Mouse (Mus musculus) forebrain, embryonic 14.5 days (tissue): ENCODE data around the gene Ubl4b. TPM values are rescaled to one million over a fixed set of nuclear protein-coding genes. Genes with fewer than 3 reads are reported as not detected.

Experiments
- ATAC-seq: fragments of 200-750 bp; cut with Nextera tagmentation; 2 replicates; pipeline ENCODE4 v1.8.0; 2017; ENCODE audit warnings: mild to moderate bottlenecking, moderate library complexity
- DNase-seq: peaks from one replicate; pipeline ENCODE4 v3.0.0-alpha.2; 2015; ENCODE audit warnings: low spot score
- H3K27ac ChIP-seq: fragments of 300-500 bp; sonication (generic); 2 replicates; pipeline ENCODE4 v1.5.1; 2014; ENCODE audit warnings: low read depth, mild to moderate bottlenecking, control low read depth, low read length, moderate library complexity
- H3K27me3 ChIP-seq: fragments of 300-500 bp; sonication (generic); replicated peaks from 2 replicates; pipeline ENCODE4 v1.6.1; 2014; ENCODE audit warnings: low read length, control low read depth, mixed read lengths; ENCODE audit not compliant: control insufficient read depth, insufficient read depth
- H3K36me3 ChIP-seq: fragments of 300-500 bp; sonication (generic); 2 replicates; pipeline ENCODE4 v1.6.1; 2014; ENCODE audit warnings: low read length, control low read depth; ENCODE audit not compliant: control insufficient read depth, insufficient read depth
- H3K4me1 ChIP-seq: fragments of 300-500 bp; sonication (generic); 2 replicates; pipeline ENCODE4 v1.6.1; 2014; ENCODE audit warnings: antibody characterized with exemption, low read length, control low read depth; ENCODE audit not compliant: control insufficient read depth, insufficient read depth
- H3K4me2 ChIP-seq: fragments of 300-500 bp; sonication (generic); 2 replicates; pipeline ENCODE4 v1.6.1; 2014; ENCODE audit warnings: mild to moderate bottlenecking, control low read depth, low read length
- H3K4me3 ChIP-seq: fragments of 300-500 bp; sonication (generic); 2 replicates; pipeline ENCODE4 v1.5.1; 2014; ENCODE audit warnings: low read depth, low read length, control low read depth
- H3K9ac ChIP-seq: fragments of 300-500 bp; sonication (generic); 2 replicates; pipeline ENCODE4 v1.6.1; 2014; ENCODE audit warnings: mild to moderate bottlenecking, low read length, control low read depth, moderate library complexity
- H3K9me3 ChIP-seq: fragments of 300-500 bp; sonication (generic); replicated peaks from 2 replicates; pipeline ENCODE4 v1.6.1; 2016; ENCODE audit warnings: low read length, control low read depth, mixed read lengths; ENCODE audit not compliant: control insufficient read depth
- whole genome bisulfite sequencing: fragments of 180-500 bp; shearing (Covaris S2); extraction: QIAGEN DNeasy Blood & Tissue Kit; methylation state at CpG from one replicate; pipeline ENCODE4 v1.1.7; 2014; 5-methylcytosine and 5-hydroxymethylcytosine counted together
- polyA plus RNA-seq: library from polyadenylated mRNA; unstranded; fragments of >200 nt; fragmentation: Nextera tagmentation; extraction: Ambion mirVana; gene quantifications from 2 replicates; pipeline ENCODE4 v1.2.1, GENCODE M21; 2014

Gene Ubl4b
- not detected in 2 replicates for polyA plus RNA-seq

DNA sequence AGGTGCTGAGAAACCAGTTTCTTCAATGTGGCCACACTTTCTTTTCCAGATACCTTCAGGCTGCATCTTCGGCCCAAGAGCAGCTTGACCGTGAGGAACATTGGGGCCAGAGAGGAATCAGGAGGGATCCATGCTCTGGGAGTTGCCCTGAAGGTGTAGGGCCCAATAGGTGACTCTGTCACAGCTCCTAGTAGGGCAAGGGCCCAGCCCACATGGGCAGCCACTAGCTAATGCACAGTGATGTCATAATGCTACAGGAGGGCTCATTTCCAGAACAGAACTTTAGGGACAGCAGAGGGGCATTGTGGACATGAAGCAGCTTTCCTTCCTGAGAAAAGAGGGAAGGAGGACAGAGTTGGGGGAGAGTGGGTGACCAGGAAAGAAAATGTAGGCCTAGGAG, at the start of gene Ubl4b:
Gene Ubl4b, minus strand, starts transcription at position 232 of the 400 bp plus-strand sequence.
- ATAC-seq, result no peak

DNA sequence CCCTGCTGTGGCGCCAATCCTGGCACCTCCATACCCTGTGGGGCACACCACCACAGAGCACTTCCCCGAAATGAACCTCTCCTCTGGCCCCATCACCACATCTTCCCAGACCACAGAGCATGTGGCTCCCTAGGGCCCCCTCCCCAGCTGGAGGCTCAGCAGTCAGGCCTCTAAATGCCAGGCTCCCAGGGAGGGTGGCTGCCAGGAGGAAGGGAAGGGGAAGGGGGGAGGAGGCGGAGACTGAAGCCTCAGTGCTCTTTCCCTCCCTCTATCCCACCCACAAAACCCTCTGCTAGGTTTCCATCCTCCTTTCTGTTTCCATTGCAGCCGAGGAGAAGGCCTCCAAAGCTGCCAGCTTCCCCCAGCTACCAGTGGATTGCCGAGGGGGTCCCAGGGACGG, 45.3 kb upstream of the Ubl4b start:
- H3K4me2 ChIP-seq, result no peak overlapping the region
- no peak overlapping the region for H3K9ac ChIP-seq
- 32% methylated on average over 5 of the region's 6 CpGs for WGBS
- H3K27me3 ChIP-seq, result peaks cover 37% of the 10 kb centered on the region
- H3K4me3 ChIP-seq, result no peak overlapping the region
- H3K36me3 ChIP-seq, result no peaks in the 10 kb centered on the region
- no peak for ATAC-seq
- H3K9me3 ChIP-seq, result no peaks in the 10 kb centered on the region
- DNase-seq, result no peak
- no peak overlapping the region for H3K27ac ChIP-seq
- peaks cover 6% of the 10 kb centered on the region; the same call in 1 of the 2 replicates for H3K4me1 ChIP-seq

More for the DNA sequence above, at the start of gene Ubl4b:
- no peak for DNase-seq
- H3K36me3 ChIP-seq, result no peaks in the 10 kb centered on the region
- WGBS, result 85% methylated on average over 2 of the region's 2 CpGs
- H3K4me2 ChIP-seq, result no peak within 1 kb of the TSS
- no peak within 1 kb of the TSS for H3K4me3 ChIP-seq
- no peak within 1 kb of the TSS for H3K27ac ChIP-seq
- no peaks in the 10 kb centered on the region for H3K4me1 ChIP-seq
- H3K27me3 ChIP-seq, result no peaks in the 10 kb centered on the region
- H3K9me3 ChIP-seq, result no peaks in the 10 kb centered on the region
- no peak within 1 kb of the TSS for H3K9ac ChIP-seq

DNA sequence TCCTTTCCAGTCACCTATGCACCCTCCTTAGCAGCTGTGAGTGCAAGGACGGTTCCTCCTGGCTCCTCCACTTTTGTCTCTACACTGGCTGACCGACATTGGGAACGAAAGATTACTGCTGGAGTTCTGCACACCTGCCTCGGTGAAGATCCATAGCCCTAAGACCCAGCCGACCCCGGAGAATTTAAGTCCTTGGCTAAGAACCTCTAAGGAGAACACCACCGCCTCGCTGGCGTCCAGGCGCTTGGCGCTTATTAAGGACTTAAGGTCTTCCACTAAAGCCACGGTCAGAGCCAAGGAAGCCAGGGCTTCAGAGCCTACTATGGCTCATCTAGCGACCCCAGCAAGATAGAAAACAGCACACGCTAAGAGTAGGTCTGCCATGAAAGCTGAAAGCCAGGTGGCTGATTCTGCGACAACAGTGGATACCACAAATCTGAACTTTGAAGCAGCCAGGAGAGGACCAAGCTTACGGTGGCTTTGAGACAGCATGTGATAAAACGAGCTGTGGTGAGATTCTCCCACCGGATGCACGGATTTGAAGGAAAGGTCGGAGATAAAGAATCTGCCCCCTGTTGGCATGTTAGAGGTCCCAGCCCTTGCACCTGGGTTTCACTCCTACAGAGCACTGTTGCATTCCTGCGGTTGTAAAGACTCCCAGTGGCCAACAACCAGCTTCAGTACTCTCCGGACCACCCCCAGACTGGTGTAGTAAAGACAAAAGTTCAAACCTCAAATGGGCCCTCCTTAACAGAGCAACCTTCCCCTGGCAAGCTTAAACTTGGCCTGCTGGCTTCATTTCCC, 42.9 kb upstream of the Ubl4b start:
- Histone ChIP-seq H3K27ac (no peak overlapping the region), H3K27me3 (peaks cover 60% of the 10 kb centered on the region), H3K4me1 (peaks cover 8% of the 10 kb centered on the region), H3K4me2 (no peak overlapping the region), H3K9me3 (no peaks in the 10 kb centered on the region), H3K9ac (no peak overlapping the region), H3K36me3 (no peaks in the 10 kb centered on the region), H3K4me3 (no peak overlapping the region)
- no peak for DNase-seq
- WGBS, result 3% methylated on average over 22 of the region's 22 CpGs
- ATAC-seq, result no peak

DNA sequence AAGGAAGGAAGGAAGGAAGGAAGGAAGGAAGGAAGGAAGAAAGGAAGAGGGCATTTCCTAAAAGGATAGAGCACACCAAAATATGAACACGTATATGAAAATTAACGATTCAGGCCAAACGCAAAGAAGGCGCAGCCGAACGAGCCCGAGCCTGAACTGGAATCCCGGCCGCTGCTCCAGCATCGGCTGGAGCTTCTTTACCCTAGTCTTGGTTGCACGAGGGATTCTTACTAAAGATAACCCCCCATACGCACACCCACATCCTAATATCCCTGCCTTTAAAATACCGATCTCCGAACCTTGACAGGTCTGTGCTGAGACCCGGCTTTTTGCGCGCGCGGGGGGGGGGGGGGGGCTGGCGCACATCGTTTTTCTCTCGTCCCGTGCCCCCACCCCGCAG, 42.3 kb upstream of the Ubl4b start:
- H3K9ac ChIP-seq, result no peak overlapping the region
- H3K9me3 ChIP-seq, result no peaks in the 10 kb centered on the region
- H3K4me2 ChIP-seq, result no peak overlapping the region
- no peaks in the 10 kb centered on the region for H3K36me3 ChIP-seq
- peaks cover 66% of the 10 kb centered on the region for H3K27me3 ChIP-seq
- no peak overlapping the region for H3K27ac ChIP-seq
- peaks cover 8% of the 10 kb centered on the region for H3K4me1 ChIP-seq
- ATAC-seq (no peak), DNase-seq (no peak)
- H3K4me3 ChIP-seq, result no peak overlapping the region
- under 1% methylated on average over 21 of the region's 24 CpGs for WGBS

DNA sequence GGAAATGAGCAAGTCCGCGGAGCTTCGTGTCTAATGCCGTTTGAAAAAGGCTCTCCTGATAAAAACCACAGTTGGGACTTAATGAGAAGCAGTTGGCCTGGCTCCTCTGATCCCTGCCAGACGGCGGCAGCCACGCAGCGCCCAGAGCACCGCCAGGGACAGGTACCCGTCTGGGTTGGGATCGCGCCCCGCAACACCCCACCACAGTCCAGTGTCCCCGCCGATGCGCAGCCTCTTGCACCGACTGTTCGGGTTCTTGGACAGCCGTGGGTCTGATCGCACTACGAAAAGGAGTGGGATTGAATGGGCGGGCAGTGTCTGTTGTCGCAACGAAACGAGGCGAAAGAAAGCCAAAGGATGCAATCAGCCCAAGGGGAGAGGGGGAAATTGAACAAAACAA, 41.7 kb upstream of the Ubl4b start:
- Histone ChIP-seq H3K4me1 (peaks cover 8% of the 10 kb centered on the region), H3K27ac (no peak overlapping the region), H3K9me3 (no peaks in the 10 kb centered on the region), H3K4me3 (0 out of 2 replicates have a peak overlapping the region, but pooled peaks have one; percentile 2), H3K4me2 (peak overlapping the region; percentile 16), H3K9ac (no peak overlapping the region; the same call in 1 of the 2 replicates), H3K27me3 (peaks cover 68% of the 10 kb centered on the region), H3K36me3 (no peaks in the 10 kb centered on the region)
- ATAC-seq (peak; percentile 51), DNase-seq (peak; percentile 60)
- WGBS, result under 1% methylated on average over 26 of the region's 26 CpGs

DNA sequence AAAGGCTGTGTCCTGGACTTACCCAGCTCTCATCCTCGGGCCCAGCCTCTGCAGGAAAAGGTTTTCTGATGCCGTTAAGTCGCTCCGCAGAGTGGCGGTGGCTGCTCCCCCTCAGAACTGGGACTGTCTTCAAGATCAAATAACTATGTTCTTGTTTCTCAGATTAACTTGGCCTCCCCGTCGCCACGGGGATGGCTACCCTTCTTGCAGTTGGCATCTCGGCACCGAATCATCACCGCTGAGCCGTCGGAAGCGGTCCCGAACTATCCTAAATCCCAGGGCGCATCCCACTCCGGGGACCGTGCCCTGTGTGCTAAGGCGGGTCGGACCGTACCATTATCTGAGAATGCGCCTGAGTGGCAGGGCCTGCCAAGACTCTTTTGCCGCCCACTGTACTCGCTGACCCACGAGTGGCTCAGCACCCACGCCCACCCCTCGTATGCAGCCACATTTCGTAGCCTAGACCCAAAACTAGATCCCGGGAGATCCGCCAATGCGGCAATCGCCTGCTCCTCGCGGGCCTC, 41.1 kb upstream of the Ubl4b start:
- H3K4me1 ChIP-seq, result peaks cover 8% of the 10 kb centered on the region
- no peaks in the 10 kb centered on the region for H3K9me3 ChIP-seq
- no peaks in the 10 kb centered on the region for H3K36me3 ChIP-seq
- no peak overlapping the region for H3K27ac ChIP-seq
- 0 out of 2 replicates have a peak overlapping the region, but pooled peaks have one; percentile 2 for H3K4me3 ChIP-seq
- under 1% methylated on average over 34 of the region's 34 CpGs for WGBS
- peak; percentile 29; the same call in 1 of the 2 replicates for ATAC-seq
- peaks cover 73% of the 10 kb centered on the region for H3K27me3 ChIP-seq
- no peak overlapping the region; the same call in 1 of the 2 replicates for H3K9ac ChIP-seq
- DNase-seq, result peak; percentile 21
- peak overlapping the region; percentile 16; the same call in 1 of the 2 replicates for H3K4me2 ChIP-seq

DNA sequence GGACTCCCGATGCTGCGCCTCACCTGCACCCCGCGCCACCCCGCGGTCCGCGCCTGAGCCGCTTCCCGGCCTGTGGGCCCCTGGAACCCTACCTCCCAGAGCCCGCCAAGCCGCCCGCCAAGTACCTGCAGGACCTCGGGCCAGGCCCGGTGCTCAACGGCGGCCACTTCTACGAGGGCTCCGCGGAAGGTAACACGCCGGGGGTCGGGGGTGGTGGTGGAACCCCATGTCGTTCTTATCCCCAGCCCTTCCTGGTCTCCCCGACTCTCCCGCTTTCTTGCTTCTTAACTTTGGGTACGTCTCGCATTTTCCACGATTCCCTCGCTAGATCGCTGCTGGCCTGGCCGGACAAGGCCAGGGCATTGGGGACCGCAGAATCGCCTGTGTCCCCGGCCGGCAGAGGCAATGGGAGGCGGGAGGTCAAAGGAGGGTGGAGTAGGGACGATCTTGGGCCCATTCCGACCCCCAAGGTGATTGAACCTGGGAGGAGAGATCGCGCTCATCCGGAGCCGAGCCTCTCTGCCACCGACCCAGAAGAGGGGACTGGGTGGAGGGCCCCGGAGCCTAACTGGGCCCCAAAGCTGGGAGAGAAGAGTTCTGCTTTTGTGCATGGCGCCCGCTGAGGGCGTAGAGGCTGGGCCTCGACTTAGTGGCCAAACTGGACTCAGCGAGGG, 40.5 kb upstream of the Ubl4b start:
- Histone ChIP-seq H3K36me3 (no peaks in the 10 kb centered on the region), H3K27ac (no peak overlapping the region), H3K27me3 (peaks cover 73% of the 10 kb centered on the region), H3K9ac (peak overlapping the region; percentile 37; the same call in 1 of the 2 replicates), H3K4me2 (peak overlapping the region; percentile 54), H3K9me3 (no peaks in the 10 kb centered on the region), H3K4me1 (peaks cover 8% of the 10 kb centered on the region), H3K4me3 (peak overlapping the region; percentile 32)
- DNase-seq (no peak), ATAC-seq (peak; percentile 13; the same call in 1 of the 2 replicates)
- under 1% methylated on average over 50 of the region's 50 CpGs for WGBS

DNA sequence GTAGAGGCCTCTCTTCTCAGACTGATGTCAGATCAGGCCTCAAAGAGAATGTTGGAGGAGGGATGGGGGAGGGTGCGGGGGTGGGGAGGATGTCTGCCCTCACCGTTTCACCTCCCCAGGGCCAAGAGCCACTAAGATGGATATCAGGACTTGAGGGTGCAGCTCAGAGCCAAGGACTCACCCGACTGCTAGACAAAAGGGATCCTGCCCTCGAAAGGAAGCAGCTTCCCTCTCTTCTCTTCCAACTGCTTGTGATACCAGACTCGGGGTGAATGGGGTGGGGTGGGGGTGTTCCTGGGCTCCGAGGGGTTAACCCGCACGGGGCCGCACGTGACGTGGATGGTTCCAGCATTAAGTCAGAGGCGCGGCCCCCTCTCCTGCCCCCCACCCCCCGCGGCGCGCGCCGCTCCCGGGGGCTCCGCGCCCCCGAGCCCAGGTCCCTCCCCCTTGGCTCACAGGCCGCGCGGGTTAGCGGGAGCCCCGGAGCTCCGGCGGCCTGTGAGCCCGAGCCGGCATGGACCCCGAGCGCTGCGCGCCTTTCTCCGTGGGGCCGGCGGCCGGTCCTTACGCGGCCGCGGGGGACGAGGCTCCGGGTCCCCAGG, 39.9 kb upstream of the Ubl4b start, which contains the start of gene Alx3:
Gene Alx3, plus strand, starts transcription at position 370 of the 602 bp plus-strand sequence.
- WGBS, result 1% methylated on average over 43 of the region's 46 CpGs
- ATAC-seq (peak; percentile 27; the same call in 1 of the 2 replicates), DNase-seq (no peak)
- Histone ChIP-seq H3K9me3 (no peaks in the 10 kb centered on the region), H3K4me1 (peaks cover 8% of the 10 kb centered on the region), H3K36me3 (no peaks in the 10 kb centered on the region), H3K27ac (no peak within 1 kb of the TSS), H3K9ac (peak within 1 kb of the TSS; percentile 37; the same call in 1 of the 2 replicates), H3K4me2 (peak within 1 kb of the TSS; percentile 54), H3K27me3 (peaks cover 69% of the 10 kb centered on the region), H3K4me3 (peak within 1 kb of the TSS; percentile 32)
